Mouse (Mus musculus): ENCODE results near the gene Ccdc113. TPM values are rescaled to one million over a fixed set of nuclear protein-coding genes. Genes with fewer than 3 reads are reported as not detected.
"Not testable (repeated sequence)": the region's sequence is repeated elsewhere in the genome, so short reads cannot be mapped to it uniquely, and the experiment has no call there.

The Ccdc113 gene
- total RNA-seq, 2 experiments from 2014 or later: 0.23 to 0.34 TPM

- no peak for DNase-seq
Observed at GRCm38 (mm10) chr8:95602168-95602567, 68.3 kb downstream of the Ccdc113 start.

- not testable (repeated sequence) for DNase-seq
Observed at GRCm38 (mm10) chr8:95606509-95606908, 72.6 kb downstream of the Ccdc113 start.

GRCm38 (mm10) chr8:95607210-95607609, 73.3 kb downstream of the Ccdc113 start:
- DNase-seq: no peak

Other genes starting within 250 kb of the Ccdc113 start
- under 1 TPM; 0.27 to 0.73 TPM for gene Cngb1, start 227.5 kb upstream of the Ccdc113 start, total RNA-seq (2021)
- gene Tepp, start 223.5 kb upstream of the Ccdc113 start, total RNA-seq (2021): not detected
- 1 to 10 TPM; 6.6 to 8.9 TPM for gene Zfp319, start 202.1 kb upstream of the Ccdc113 start, total RNA-seq (2021)
- 10 to 100 TPM in 1 of 2 experiments, 1 to 10 TPM in 1; 8.2 to 13.1 TPM for gene Usb1, start 201.8 kb upstream of the Ccdc113 start, total RNA-seq (2021)
- 10 to 100 TPM; 37.5 to 44.2 TPM for gene Mmp15, start 181.8 kb upstream of the Ccdc113 start, total RNA-seq (2021)
- gene Cfap20, start 99.2 kb upstream of the Ccdc113 start, total RNA-seq (2021): 10 to 100 TPM; 19.5 to 28.8 TPM
- gene Csnk2a2, start 44.0 kb upstream of the Ccdc113 start, total RNA-seq (2021): 10 to 100 TPM; 29.6 to 38.2 TPM
- gene Prss54, start 42.3 kb downstream of the Ccdc113 start, total RNA-seq (2021): not detected
- 1 to 10 TPM; 1.1 to 2.1 TPM for gene Gins3, start 99.4 kb downstream of the Ccdc113 start, total RNA-seq (2021)
- 10 to 100 TPM in 1 of 2 experiments, 1 to 10 TPM in 1; 8.9 to 12.8 TPM for gene Ndrg4, start 142.9 kb downstream of the Ccdc113 start, total RNA-seq (2021)
- gene Setd6, start 181.8 kb downstream of the Ccdc113 start, total RNA-seq (2021): 10 to 100 TPM in 1 of 2 experiments, 1 to 10 TPM in 1; 8.1 to 12.6 TPM